Mouse (Mus musculus) megakaryocyte-erythroid progenitor cell, adult 5-6 weeks (primary cell): ENCODE data around the gene Daxx. TPM values are rescaled to one million over a fixed set of nuclear protein-coding genes. Genes with fewer than 3 reads are reported as not detected.

ENCODE experiments used
- ATAC-seq: replicated peaks from 2 replicates; pipeline ENCODE4 v1.8.0; 2016; ENCODE audit warnings: mild to moderate bottlenecking, inconsistent platforms; ENCODE audit not compliant: severe bottlenecking, poor library complexity, low FRiP score, low TSS enrichment
- total RNA-seq, 2 experiments: library from RNA; stranded (forward) in 1 of 2; stranded (reverse) in 1 of 2; fragments of 200-1000, 215-1000 nt in 1 of 2; fragments of >200 nt in 1 of 2; fragmentation: Nextera tagmentation in 1 of 2; gene quantifications; 2 replicates each; pipeline ENCODE4 v1.2.3; 2014 to 2017

Gene Daxx
- total RNA-seq, 2 experiments from 2014 or later, result 49.0 to 70.5 TPM

- peak; percentile 5 for ATAC-seq
These were observed 9.3 kb downstream of the Daxx start for GRCm38 (mm10) chr17:33918293-33919203.

- ATAC-seq, result peak; percentile 72
These were observed 10.4 kb downstream of the Daxx start for GRCm38 (mm10) chr17:33919351-33920281.

- ATAC-seq, result 0 out of 2 replicates have a peak, but pooled peaks have one; percentile 14
These were observed 11.3 kb downstream of the Daxx start for GRCm38 (mm10) chr17:33920282-33921097.

GRCm38 (mm10) chr17:33921361-33921760 lies 12.1 kb downstream of the Daxx start:
- no peak for ATAC-seq

- peak; percentile 43 for ATAC-seq
These were observed 15.5 kb downstream of the Daxx start for GRCm38 (mm10) chr17:33924577-33925283.

GRCm38 (mm10) chr17:33925406-33926116 lies 16.3 kb downstream of the Daxx start:
- no peak for ATAC-seq

GRCm38 (mm10) chr17:33926207-33926932 lies 17.2 kb downstream of the Daxx start:
- ATAC-seq, result no peak

GRCm38 (mm10) chr17:33928251-33928947 lies 19.2 kb downstream of the Daxx start:
- ATAC-seq, result no peak

GRCm38 (mm10) chr17:33929371-33930279 lies 20.4 kb downstream of the Daxx start, which contains the start of gene Rgl2:
TSS of gene Rgl2 (plus strand) at chr17:33929543.
- ATAC-seq, result peak; percentile 66

GRCm38 (mm10) chr17:33930280-33931158 lies 21.3 kb downstream of the Daxx start:
- ATAC-seq, result peak; percentile 31; the same call in 1 of the 2 replicates

GRCm38 (mm10) chr17:33931159-33931866 lies 22.1 kb downstream of the Daxx start:
- ATAC-seq, result no peak

- ATAC-seq, result no peak
These were observed 22.7 kb downstream of the Daxx start for GRCm38 (mm10) chr17:33931947-33932346.

GRCm38 (mm10) chr17:33932448-33932847 lies 23.2 kb downstream of the Daxx start:
- ATAC-seq, result no peak

GRCm38 (mm10) chr17:33932970-33933369 lies 23.8 kb downstream of the Daxx start:
- ATAC-seq, result no peak
